Mouse (Mus musculus) liver, postnatal 0 days (tissue): Measurements from ENCODE around the gene Rhpn2.

Experiments used
- CTCF ChIP-seq: sonication (generic); IDR thresholded peaks from 2 replicates; pipeline ENCODE4 v1.5.1; 2016; ENCODE audit warnings: antibody characterized with exemption, low read depth
- EP300 ChIP-seq: IDR thresholded peaks from 2 replicates; pipeline ENCODE4 v1.6.1; 2016; ENCODE audit warnings: antibody characterized with exemption, low read depth, mild to moderate bottlenecking

GRCm38 (mm10) chr7:35351155-35351554 lies 17.2 kb downstream of the Rhpn2 start:
- TF ChIP-seq CTCF = no peak
- no peak for TF ChIP-seq EP300
